Comparison of ENCODE assay signal across 14 mouse cellular contexts in genomic region chr2:93428004-93428531, GRCm38 (mm10). TPM values are rescaled to one million over a fixed set of nuclear protein-coding genes. Genes with fewer than 3 reads are reported as not detected.
DNase-seq lines count a peak whose midpoint lies in the region; ATAC-seq and TF ChIP-seq lines count a peak whose summit lies in the region.
"Had no signal": no experiment of that assay in that cellular context is flagged by ENCODE, and none has a peak within 500 bp of the region (broad histone marks: within the 10 kb centered on the region; RNA-seq: fewer than 3 reads in every experiment).

No protein-coding gene starts in this region.

- 0 out of 2 replicates have a peak, but pooled peaks have one; percentile 14 for ATAC-seq in megakaryocyte-erythroid progenitor cell, adult 5-6 weeks (replicated peaks; ENCODE audit: low FRiP score, low TSS enrichment, poor library complexity, severe bottlenecking)
- ATAC-seq: intestine, postnatal 0 days had no signal

- TF ChIP-seq RAD21 in MEL (IDR thresholded peaks at IDR 0.05; ENCODE audit: low read depth, low read length) = no peak

- H3K9ac ChIP-seq in MEL (ENCODE audit: control insufficient read depth, low read depth, low read length, poor library complexity, severe bottlenecking) = no peak overlapping the region
- H3K9ac ChIP-seq: lung, embryonic 14.5 days had no signal

- 40% methylated on average over 11 of the region's 11 CpGs for WGBS in heart, embryonic 10.5 days

- H3K27ac ChIP-seq in MEL (ENCODE audit: control insufficient read depth, low read depth, low read length) = no peak overlapping the region; the same call in 1 of the 2 replicates
- no peak overlapping the region for H3K27ac ChIP-seq in heart, embryonic 10.5 days

- 0 out of 4 replicates have a peak, but pooled peaks of 1 of the 2 experiments have one; percentile 11 for TF ChIP-seq EP300 in MEL (IDR thresholded peaks at IDR 0.05; ENCODE audit: low read depth in 1 of 2, low read length in 2 of 2)

- peaks cover 6 to 20% of the 10 kb centered on the region in 2 experiments for H3K4me1 ChIP-seq in MEL (ENCODE audit: control insufficient read depth in 1 of 2, insufficient read depth in 2 of 2, low read length in 2 of 2)
- peaks cover 24% of the 10 kb centered on the region; the same call in 1 of the 2 replicates for H3K4me1 ChIP-seq in heart, embryonic 10.5 days

- no peaks in the 10 kb centered on the region for H3K27me3 ChIP-seq in MEL (ENCODE audit: control insufficient read depth in 1 of 2, insufficient read depth in 2 of 2, low read length in 2 of 2)
- peaks cover 67% of the 10 kb centered on the region for H3K27me3 ChIP-seq in heart, embryonic 10.5 days (ENCODE audit: insufficient read depth, poor library complexity, severe bottlenecking)

- H3K79me2 ChIP-seq in MEL (ENCODE audit: control insufficient read depth, insufficient read depth, low read length, poor library complexity) = no peaks in the 10 kb centered on the region

- peak; percentile 33 to 41 for DNase-seq in spleen, adult 18-20 months
- no peak for DNase-seq in spleen, postnatal 4 days (ENCODE audit: low spot score in 2 of 2)
- DNase-seq in MEL (ENCODE audit: low read depth, low spot score) = peak; percentile 84
- DNase-seq in thymus, postnatal 25 days = peak; percentile 58
- DNase-seq in lung, postnatal 36 days = no peak
- DNase-seq in heart, embryonic 10.5 days (ENCODE audit: low spot score) = no peak
- DNase-seq in right cerebral cortex, adult 2 months (ENCODE audit: low spot score in 2 of 2) = no peak
- DNase-seq: adrenal gland, postnatal 14 days; gastrocnemius, postnatal 25 days; left cerebral cortex, postnatal 4 days; lung, embryonic 14.5 days had no signal

- H3K4me3 ChIP-seq in MEL (ENCODE audit: control insufficient read depth in 1 of 2, insufficient read depth in 1 of 2, low read depth in 2 of 2, low read length in 2 of 2) = no peak overlapping the region
- no peak overlapping the region for H3K4me3 ChIP-seq in heart, embryonic 10.5 days
- H3K4me3 ChIP-seq: erythroblast, embryonic 14.5 days had no signal

- TF ChIP-seq CTCF in MEL (IDR thresholded peaks at IDR 0.05 in 2 of 3, conservative IDR thresholded peaks at IDR 0.05 in 1 of 3; ENCODE audit: control insufficient read depth in 1 of 3, insufficient read depth in 1 of 3, low read depth in 2 of 3, low read length in 3 of 3, poor library complexity in 1 of 3, severe bottlenecking in 1 of 3) = no peak

- TF ChIP-seq POLR2A in MEL (IDR thresholded peaks at IDR 0.05; ENCODE audit: control insufficient read depth in 1 of 2, insufficient read depth in 1 of 2, low read depth in 1 of 2, low read length in 2 of 2, poor library complexity in 1 of 2) = no peak

- no peaks in the 10 kb centered on the region for H3K9me3 ChIP-seq in MEL (replicated peaks; ENCODE audit: insufficient read depth, low read length)
- no peaks in the 10 kb centered on the region for H3K9me3 ChIP-seq in heart, embryonic 10.5 days

- H3K36me3 ChIP-seq in MEL (ENCODE audit: control insufficient read depth in 1 of 2, insufficient read depth in 2 of 2, low read length in 2 of 2) = peaks cover 0 to 16% of the 10 kb centered on the region in 2 experiments; a peak in 3 of 4 replicates
- H3K36me3 ChIP-seq in heart, embryonic 10.5 days = no peaks in the 10 kb centered on the region

TF ChIP-seq in MEL, 35 proteins besides CTCF, POLR2A, EP300 and RAD21:
- no peak for TF ChIP-seq ZNF384 (IDR thresholded peaks at IDR 0.05; ENCODE audit: low read depth, low read length)
- no peak for TF ChIP-seq POLR2AphosphoS5 (IDR thresholded peaks at IDR 0.05; ENCODE audit: borderline replicate concordance, low read depth, low read length)
- TF ChIP-seq ETS1 (IDR thresholded peaks at IDR 0.05; ENCODE audit: low read depth, low read length) = no peak
- no peak for TF ChIP-seq TAL1 (IDR thresholded peaks at IDR 0.05; ENCODE audit: low read length)
- no peak for TF ChIP-seq ZMIZ1 (IDR thresholded peaks at IDR 0.05; ENCODE audit: low read depth, low read length)
- no peak for TF ChIP-seq E2F4 (IDR thresholded peaks at IDR 0.05; ENCODE audit: borderline replicate concordance, low read depth, low read length)
- TF ChIP-seq MYB (IDR thresholded peaks at IDR 0.05; ENCODE audit: low read depth, low read length) = no peak
- no peak for TF ChIP-seq CHD2 (IDR thresholded peaks at IDR 0.05; ENCODE audit: low read length)
- TF ChIP-seq GABPA (IDR thresholded peaks at IDR 0.05; ENCODE audit: low read depth, low read length) = no peak
- TF ChIP-seq ZC3H11A (IDR thresholded peaks at IDR 0.05; ENCODE audit: low read depth, low read length) = no peak
- no peak for TF ChIP-seq ELF1 (IDR thresholded peaks at IDR 0.05; ENCODE audit: low read depth, low read length)
- 0 out of 2 replicates have a peak, but pooled peaks have one; percentile 44 for TF ChIP-seq MYC (IDR thresholded peaks at IDR 0.05; ENCODE audit: low read depth, low read length)
- no peak for TF ChIP-seq NRF1 (IDR thresholded peaks at IDR 0.05; ENCODE audit: insufficient read depth, low read depth, low read length, poor library complexity, severe bottlenecking)
- no peak for TF ChIP-seq MEF2A (IDR thresholded peaks at IDR 0.05; ENCODE audit: extremely low read depth, insufficient replicate concordance, low read depth, low read length, poor library complexity, severe bottlenecking)
- no peak for TF ChIP-seq JUND (IDR thresholded peaks at IDR 0.05; ENCODE audit: low read depth, low read length)
- TF ChIP-seq ZKSCAN1 (IDR thresholded peaks at IDR 0.05; ENCODE audit: low read depth, low read length) = no peak
- peak; percentile 39; the same call in 1 of the 2 replicates for TF ChIP-seq GATA1 (IDR thresholded peaks at IDR 0.05; ENCODE audit: low read depth, low read length)
- no peak for TF ChIP-seq RCOR1 (IDR thresholded peaks at IDR 0.05; ENCODE audit: low read depth, low read length)
- no peak for TF ChIP-seq SMC3 (IDR thresholded peaks at IDR 0.05; ENCODE audit: low read depth, low read length)
- peak; percentile 43; the same call in 1 of the 2 replicates for TF ChIP-seq TBP (IDR thresholded peaks at IDR 0.05; ENCODE audit: low read depth, low read length)
- TF ChIP-seq SIN3A (IDR thresholded peaks at IDR 0.05; ENCODE audit: low read length) = no peak
- no peak for TF ChIP-seq UBTF (IDR thresholded peaks at IDR 0.05; ENCODE audit: borderline replicate concordance, insufficient read depth, low read depth, low read length)
- no peak for TF ChIP-seq TCF12 (IDR thresholded peaks at IDR 0.05; ENCODE audit: low read depth, low read length)

RNA-seq across cellular contexts. Expression of gene Cd82, which starts 34.9 kb away (rescaled TPM):
- 24.4 and 37.6 TPM in 2 replicates for total RNA-seq in MEL (2012; rRNA removed)
- 10 to 100 TPM in 1 of 2 experiments, not detected in 1; 59.7 TPM for polyA plus RNA-seq in MEL (2012; ENCODE audit: insufficient read depth in 1 of 2, insufficient read length in 2 of 2, low read depth in 1 of 2, low replicate concordance in 2 of 2, missing spikeins in 1 of 2)
- 105 and 123 TPM in 2 replicates for total RNA-seq in megakaryocyte-erythroid progenitor cell, adult 5-6 weeks (2014; fragmentation: Nextera tagmentation)
- 66.1 and 86.4 TPM in 2 replicates for total RNA-seq in megakaryocyte-erythroid progenitor cell, adult 5-6 weeks (2017)
- 12.9 and 16.6 TPM in 2 replicates for polyA plus RNA-seq in heart, embryonic 10.5 days (2016; fragmentation: Nextera tagmentation; extraction: Ambion mirVana)

Comparison
In these comparisons a context has a peak if more than half of its experiments do, and no peak if none do; other contexts are left out.
1. DNase-seq: peak in spleen, adult 18-20 months (2 of 2), MEL (single experiment) and thymus, postnatal 25 days (single experiment); none in spleen, postnatal 4 days (0 of 2), lung, postnatal 36 days (single experiment), heart, embryonic 10.5 days (single experiment) and right cerebral cortex, adult 2 months (0 of 2).